Mouse (Mus musculus) embryonic facial prominence, embryonic 13.5 days (tissue): ENCODE measurements at regions not wholly inside any gene's neighbourhood (a gene's known extent, or its start where the extent isn't known, plus 50 kb on each side); places are given as distances from the start of the nearest gene placed in this dataset.

Source experiments
- ATAC-seq: fragments of 200-750 bp; cut with Nextera tagmentation; 2 replicates; pipeline ENCODE4 v1.8.0; 2017; ENCODE audit warnings: low read depth; ENCODE audit not compliant: insufficient number of reproducible peaks, insufficient read depth, low FRiP score, low TSS enrichment
- H3K27ac ChIP-seq: fragments of 300-500 bp; sonication (generic); 2 replicates; pipeline ENCODE4 v1.5.1; 2015; ENCODE audit warnings: moderate library complexity, mild to moderate bottlenecking, inconsistent platforms
- H3K27me3 ChIP-seq: fragments of 300-500 bp; sonication (generic); 2 replicates; pipeline ENCODE4 v1.6.1; 2015; ENCODE audit warnings: mild to moderate bottlenecking, inconsistent platforms
- H3K36me3 ChIP-seq: fragments of 300-500 bp; sonication (generic); 2 replicates; pipeline ENCODE4 v1.6.1; 2015; ENCODE audit warnings: mild to moderate bottlenecking, inconsistent platforms
- H3K4me1 ChIP-seq: fragments of 300-500 bp; sonication (generic); 2 replicates; pipeline ENCODE4 v1.6.1; 2015; ENCODE audit warnings: inconsistent platforms
- H3K4me2 ChIP-seq: fragments of 300-500 bp; sonication (generic); 2 replicates; pipeline ENCODE4 v1.6.1; 2015; ENCODE audit warnings: moderate library complexity, mild to moderate bottlenecking, inconsistent platforms
- H3K4me3 ChIP-seq: fragments of 300-500 bp; sonication (generic); 2 replicates; pipeline ENCODE4 v1.5.1; 2015; ENCODE audit warnings: mild to moderate bottlenecking, inconsistent platforms
- H3K9ac ChIP-seq: fragments of 300-500 bp; sonication (generic); 2 replicates; pipeline ENCODE4 v1.6.1; 2015; ENCODE audit warnings: mild to moderate bottlenecking, inconsistent platforms
- H3K9me3 ChIP-seq: fragments of 300-500 bp; sonication (generic); 2 replicates; pipeline ENCODE4 v1.6.1; 2016; ENCODE audit warnings: inconsistent platforms
- WGBS: fragments of 180-500 bp; shearing (Covaris S2); methylation state at CpG from one replicate; pipeline ENCODE4 v1.1.7; 2015; ENCODE audit warnings: mixed read lengths; 5-methylcytosine and 5-hydroxymethylcytosine counted together

DNA sequence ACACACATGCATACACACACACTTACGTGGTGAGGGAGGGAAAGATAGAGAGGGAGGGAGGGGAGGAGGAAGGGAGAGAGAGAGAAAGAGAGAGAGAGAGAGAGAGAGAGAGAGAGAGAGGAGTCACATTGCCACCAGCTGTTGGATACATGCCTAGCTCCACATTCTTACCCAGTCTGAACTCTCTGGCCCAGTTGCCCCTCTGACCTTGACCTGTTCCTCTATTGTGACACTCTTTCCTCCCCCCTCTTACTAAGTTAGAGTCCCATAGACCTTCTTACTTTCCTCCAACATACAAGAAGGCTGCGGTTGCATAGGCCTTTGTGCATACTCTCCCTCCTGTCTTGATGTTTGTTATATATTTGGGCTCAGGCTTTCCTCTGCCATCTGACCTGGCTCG lies 211.7 kb upstream of the Kazn start:
- H3K9ac ChIP-seq = no peak overlapping the region
- no peak overlapping the region for H3K4me2 ChIP-seq
- no peaks in the 10 kb centered on the region for H3K36me3 ChIP-seq
- H3K9me3 ChIP-seq = no peaks in the 10 kb centered on the region
- H3K27me3 ChIP-seq = no peaks in the 10 kb centered on the region
- WGBS = 76% methylated on average over 3 of the region's 3 CpGs
- H3K27ac ChIP-seq = no peak overlapping the region
- no peak overlapping the region for H3K4me3 ChIP-seq
- H3K4me1 ChIP-seq = peaks cover 28% of the 10 kb centered on the region
- ATAC-seq = no peak

DNA sequence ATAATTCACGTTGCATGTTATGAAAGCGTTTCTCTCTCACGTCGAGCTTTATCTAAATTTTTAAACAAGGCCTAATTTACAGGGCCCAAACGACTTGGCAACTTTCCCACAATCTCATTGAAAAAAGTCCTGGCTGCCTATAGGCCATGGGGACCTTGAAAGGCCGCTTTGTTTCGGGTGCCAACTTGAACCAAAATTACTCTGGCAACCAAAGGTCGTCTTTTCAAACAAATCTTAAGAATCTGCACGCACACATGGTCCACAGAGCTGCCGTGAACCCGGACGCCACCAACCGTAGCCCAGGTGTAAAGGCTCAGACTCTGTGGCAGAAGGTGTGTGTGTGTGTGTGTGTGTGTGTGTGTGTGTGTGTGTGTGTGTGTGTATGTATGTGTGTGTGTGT lies 210.5 kb upstream of the Kazn start:
- no peak overlapping the region for H3K9ac ChIP-seq
- H3K27ac ChIP-seq = peak overlapping the region; percentile 56; the same call in 1 of the 2 replicates
- H3K4me3 ChIP-seq = no peak overlapping the region
- no peaks in the 10 kb centered on the region for H3K9me3 ChIP-seq
- WGBS = 55% methylated on average over 13 of the region's 13 CpGs
- ATAC-seq = no peak
- no peaks in the 10 kb centered on the region for H3K36me3 ChIP-seq
- H3K27me3 ChIP-seq = no peaks in the 10 kb centered on the region
- no peak overlapping the region for H3K4me2 ChIP-seq
- peaks cover 28% of the 10 kb centered on the region for H3K4me1 ChIP-seq

DNA sequence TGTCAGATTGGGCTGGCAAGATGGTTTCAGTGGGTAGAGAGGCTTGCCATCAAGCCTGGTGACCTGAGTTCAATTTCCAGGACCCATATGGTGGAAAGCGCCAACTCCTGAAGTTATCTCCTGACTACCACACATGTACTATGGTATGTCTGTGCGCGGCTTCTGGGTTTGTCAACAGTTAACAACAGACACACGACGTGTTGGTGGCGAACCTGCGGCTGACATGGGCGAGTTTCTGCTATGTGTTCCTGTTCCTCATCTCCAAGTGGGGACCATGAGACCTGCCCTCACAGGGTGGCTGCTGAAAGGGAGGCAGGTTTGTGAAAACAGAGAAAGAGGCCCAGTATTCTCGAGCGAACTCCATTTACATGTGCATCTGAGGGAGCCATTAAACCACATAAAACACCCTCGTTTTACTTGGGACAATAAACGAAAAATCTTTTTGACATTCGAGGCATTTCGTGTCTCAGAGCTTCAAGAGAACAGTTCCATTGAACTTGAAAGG lies 210.0 kb upstream of the Kazn start:
- H3K27ac ChIP-seq = peak overlapping the region; percentile 56; the same call in 1 of the 2 replicates
- no peak overlapping the region for H3K4me2 ChIP-seq
- no peaks in the 10 kb centered on the region for H3K36me3 ChIP-seq
- no peaks in the 10 kb centered on the region for H3K9me3 ChIP-seq
- 63% methylated on average over 14 of the region's 14 CpGs for WGBS
- no peak overlapping the region for H3K4me3 ChIP-seq
- no peaks in the 10 kb centered on the region for H3K27me3 ChIP-seq
- H3K4me1 ChIP-seq = peaks cover 28% of the 10 kb centered on the region
- ATAC-seq = no peak
- H3K9ac ChIP-seq = no peak overlapping the region

DNA sequence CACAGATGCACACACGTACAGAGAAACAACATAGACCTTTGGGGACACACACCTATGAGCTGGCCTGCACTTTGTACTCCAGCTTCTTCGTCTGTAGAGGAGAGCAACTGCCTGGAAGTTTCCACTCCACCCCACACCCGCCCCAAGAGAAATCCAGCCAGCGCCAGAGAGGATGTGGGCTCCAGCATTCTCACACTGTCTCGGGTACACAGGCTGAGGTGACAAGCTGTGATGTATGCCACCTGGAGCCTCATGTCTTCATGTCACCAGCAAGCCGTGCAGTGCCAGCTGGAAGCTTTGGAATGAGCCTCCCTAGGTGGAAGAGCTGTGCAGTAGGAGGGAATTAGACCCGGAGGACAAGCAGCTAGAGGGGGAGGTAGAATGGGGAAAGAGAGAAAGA lies 208.3 kb upstream of the Kazn start:
- no peak for ATAC-seq
- Histone ChIP-seq H3K36me3 (no peaks in the 10 kb centered on the region), H3K9ac (no peak overlapping the region), H3K4me2 (no peak overlapping the region), H3K4me3 (no peak overlapping the region), H3K27me3 (no peaks in the 10 kb centered on the region), H3K27ac (no peak overlapping the region), H3K4me1 (peaks cover 23% of the 10 kb centered on the region), H3K9me3 (no peaks in the 10 kb centered on the region)
- WGBS = 70% methylated on average over 7 of the region's 7 CpGs

DNA sequence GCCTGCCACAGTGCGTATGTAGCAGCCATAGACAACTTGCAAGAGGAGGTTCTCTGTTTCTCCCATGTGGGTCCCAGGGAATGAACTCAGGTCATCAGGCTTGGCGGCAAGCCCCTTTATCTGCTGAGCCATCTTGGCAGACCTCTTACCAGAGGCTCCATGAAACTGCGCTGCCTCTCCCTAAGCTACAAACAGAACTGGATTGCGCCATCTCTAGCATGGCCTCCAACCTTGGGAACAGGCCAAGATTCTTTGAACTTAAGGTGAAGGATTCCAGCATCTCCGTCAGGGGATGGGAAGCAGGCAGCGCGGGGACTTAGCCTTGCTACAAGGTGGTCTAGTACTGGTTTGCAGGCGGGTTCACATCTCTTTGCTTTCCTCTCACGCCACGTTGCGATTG lies 201.8 kb upstream of the Kazn start:
- Histone ChIP-seq H3K9ac (no peak overlapping the region), H3K27me3 (no peaks in the 10 kb centered on the region), H3K36me3 (no peaks in the 10 kb centered on the region), H3K4me3 (no peak overlapping the region), H3K9me3 (no peaks in the 10 kb centered on the region), H3K4me2 (no peak overlapping the region), H3K4me1 (peaks cover 38% of the 10 kb centered on the region), H3K27ac (no peak overlapping the region)
- no peak for ATAC-seq
- 88% methylated on average over 11 of the region's 11 CpGs for WGBS

DNA sequence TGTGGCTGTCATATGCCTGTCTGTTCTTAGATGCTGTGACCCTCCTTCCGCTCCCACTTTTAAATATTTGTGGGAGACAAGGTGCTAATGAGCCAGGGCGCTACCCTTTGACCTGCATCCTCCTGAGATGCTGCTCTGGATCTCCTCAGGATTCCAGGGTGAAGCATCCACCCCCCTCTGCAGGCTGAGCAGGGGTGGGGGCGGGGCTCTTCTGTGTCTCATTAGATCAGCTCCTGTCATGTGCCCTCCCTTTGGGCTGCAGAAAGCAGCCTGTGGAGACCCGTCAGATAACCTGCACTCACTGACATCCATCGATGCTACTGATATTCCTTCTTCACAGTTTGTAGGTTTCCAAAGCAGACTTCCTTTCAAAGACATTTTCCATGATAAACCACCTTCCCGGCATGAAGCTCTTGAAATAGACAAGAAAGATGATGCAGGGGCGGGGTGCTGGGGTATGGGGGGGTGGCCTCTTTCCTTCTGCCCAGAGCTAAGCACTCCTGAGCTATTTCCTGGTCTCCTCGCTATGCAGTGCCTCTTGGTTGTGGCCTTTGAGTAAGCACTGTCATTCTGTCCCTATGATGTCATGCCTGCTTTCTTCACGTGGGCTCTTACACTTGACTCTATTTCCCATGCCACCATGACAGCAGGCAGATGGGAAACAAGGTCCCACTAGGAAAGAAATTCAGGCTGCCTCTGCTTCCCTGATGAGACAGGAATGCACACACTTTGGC lies 200.4 kb upstream of the Kazn start:
- 41% methylated on average over 9 of the region's 9 CpGs for WGBS

DNA sequence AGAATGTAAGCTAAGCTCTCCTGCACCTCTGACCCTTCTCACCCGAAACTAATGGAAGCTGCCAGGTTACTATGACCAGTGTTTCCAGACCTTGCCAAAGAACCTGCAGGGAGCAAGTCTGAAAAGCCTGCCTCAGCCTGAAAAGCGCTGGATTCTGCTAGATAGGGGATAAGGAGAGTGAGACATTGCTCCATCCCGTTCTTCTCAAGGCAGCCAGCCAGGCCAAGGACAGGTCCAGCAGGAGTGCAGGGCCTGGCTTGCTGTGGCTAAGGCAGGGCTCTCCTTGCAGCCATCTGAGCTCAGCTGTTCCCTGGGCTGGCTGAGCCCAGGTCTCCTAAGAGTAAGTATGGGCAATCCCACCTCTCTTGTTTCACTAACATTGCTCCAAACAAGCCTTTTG lies 185.4 kb upstream of the Kazn start:
- H3K27ac ChIP-seq = no peak overlapping the region

More for the DNA sequence above, 200.4 kb upstream of the Kazn start:
- H3K4me1 ChIP-seq = peaks cover 38% of the 10 kb centered on the region
- no peaks in the 10 kb centered on the region for H3K9me3 ChIP-seq
- H3K27me3 ChIP-seq = no peaks in the 10 kb centered on the region
- H3K27ac ChIP-seq = no peak overlapping the region
- no peak for ATAC-seq
- H3K9ac ChIP-seq = no peak overlapping the region
- no peak overlapping the region for H3K4me2 ChIP-seq
- H3K36me3 ChIP-seq = no peaks in the 10 kb centered on the region
- no peak overlapping the region for H3K4me3 ChIP-seq

DNA sequence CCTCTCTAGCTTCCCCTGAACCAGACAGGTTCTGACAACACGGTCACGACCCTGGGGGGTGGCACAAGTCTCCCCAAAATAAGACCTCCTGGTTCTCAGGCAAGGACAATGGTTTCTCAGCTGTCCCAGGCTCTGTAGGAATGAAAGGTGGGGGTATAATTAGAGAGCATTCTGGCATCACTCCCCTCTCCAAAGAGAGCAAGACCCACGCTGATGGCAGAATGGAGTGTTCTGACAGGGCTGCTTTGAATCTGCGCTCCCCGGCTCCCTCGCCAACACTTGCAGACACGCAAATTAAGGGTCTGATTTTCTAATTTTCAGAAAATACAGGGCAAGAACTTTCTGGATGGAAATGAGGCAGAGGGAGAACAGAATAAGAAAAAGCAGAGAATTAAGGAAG lies 181.2 kb upstream of the Kazn start:
- Histone ChIP-seq H3K4me1 (no peaks in the 10 kb centered on the region; the same call in 1 of the 2 replicates), H3K9me3 (no peaks in the 10 kb centered on the region), H3K4me2 (no peak overlapping the region), H3K9ac (no peak overlapping the region), H3K4me3 (no peak overlapping the region), H3K27ac (no peak overlapping the region), H3K27me3 (no peaks in the 10 kb centered on the region), H3K36me3 (no peaks in the 10 kb centered on the region)
- no peak for ATAC-seq
- 55% methylated on average over 7 of the region's 7 CpGs for WGBS

More for the DNA sequence above, 185.4 kb upstream of the Kazn start:
- Histone ChIP-seq H3K27me3 (no peaks in the 10 kb centered on the region), H3K9me3 (no peaks in the 10 kb centered on the region), H3K9ac (no peak overlapping the region), H3K36me3 (no peaks in the 10 kb centered on the region), H3K4me2 (no peak overlapping the region), H3K4me3 (no peak overlapping the region), H3K4me1 (peaks cover 3% of the 10 kb centered on the region; the same call in 1 of the 2 replicates)
- no peak for ATAC-seq
- 72% methylated on average over 3 of the region's 3 CpGs for WGBS

DNA sequence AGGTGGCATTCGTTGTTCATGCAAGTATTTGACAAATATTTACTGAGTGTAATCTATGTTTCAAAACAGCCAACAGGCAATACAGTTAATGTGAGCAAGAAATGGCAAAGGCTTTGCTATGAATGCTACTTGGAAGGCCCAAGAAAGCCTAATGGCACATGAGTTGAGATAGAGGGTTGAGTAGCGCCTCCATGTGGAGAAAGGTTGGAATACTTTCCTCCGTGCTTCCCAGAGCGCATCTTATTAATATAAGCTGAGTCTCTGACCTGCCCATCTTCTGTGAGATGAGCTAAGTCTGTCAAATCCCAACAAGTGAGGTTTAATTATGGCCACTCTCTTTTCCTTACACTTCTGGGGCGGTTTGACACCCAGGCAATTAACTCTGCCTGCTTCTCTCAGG lies 175.7 kb upstream of the Kazn start:
- ATAC-seq = no peak
- Histone ChIP-seq H3K4me2 (no peak overlapping the region), H3K4me1 (peaks cover 7% of the 10 kb centered on the region), H3K27me3 (no peaks in the 10 kb centered on the region), H3K4me3 (no peak overlapping the region), H3K9ac (no peak overlapping the region), H3K36me3 (no peaks in the 10 kb centered on the region), H3K9me3 (no peaks in the 10 kb centered on the region), H3K27ac (no peak overlapping the region)
- WGBS = 61% methylated on average over 5 of the region's 5 CpGs

DNA sequence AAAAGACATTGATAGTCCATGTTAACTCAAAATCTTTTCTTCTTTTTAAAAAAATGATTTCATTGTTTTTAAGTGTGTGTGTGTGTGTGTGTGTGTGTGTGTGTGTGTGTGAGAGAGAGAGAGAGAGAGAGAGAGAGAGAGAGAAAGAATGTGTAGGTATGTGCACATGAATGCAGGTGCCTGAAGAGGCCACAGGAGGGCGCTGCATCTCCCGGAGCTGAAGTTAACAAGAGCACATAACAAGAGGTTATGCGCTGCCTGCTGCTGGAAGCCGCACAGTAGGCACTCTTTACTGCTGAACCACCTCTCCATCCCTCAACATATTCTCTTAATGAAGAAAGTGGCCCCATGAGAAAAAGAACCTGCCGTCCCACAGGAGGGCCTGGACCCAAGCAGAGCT lies 172.6 kb upstream of the Kazn start:
- 96% methylated on average over 5 of the region's 5 CpGs for WGBS
- H3K36me3 ChIP-seq = no peaks in the 10 kb centered on the region
- no peak overlapping the region for H3K4me3 ChIP-seq
- no peaks in the 10 kb centered on the region for H3K9me3 ChIP-seq
- no peak for ATAC-seq
- H3K4me2 ChIP-seq = no peak overlapping the region
- H3K27me3 ChIP-seq = no peaks in the 10 kb centered on the region
- peaks cover 8% of the 10 kb centered on the region for H3K4me1 ChIP-seq
- H3K9ac ChIP-seq = no peak overlapping the region
- H3K27ac ChIP-seq = no peak overlapping the region

DNA sequence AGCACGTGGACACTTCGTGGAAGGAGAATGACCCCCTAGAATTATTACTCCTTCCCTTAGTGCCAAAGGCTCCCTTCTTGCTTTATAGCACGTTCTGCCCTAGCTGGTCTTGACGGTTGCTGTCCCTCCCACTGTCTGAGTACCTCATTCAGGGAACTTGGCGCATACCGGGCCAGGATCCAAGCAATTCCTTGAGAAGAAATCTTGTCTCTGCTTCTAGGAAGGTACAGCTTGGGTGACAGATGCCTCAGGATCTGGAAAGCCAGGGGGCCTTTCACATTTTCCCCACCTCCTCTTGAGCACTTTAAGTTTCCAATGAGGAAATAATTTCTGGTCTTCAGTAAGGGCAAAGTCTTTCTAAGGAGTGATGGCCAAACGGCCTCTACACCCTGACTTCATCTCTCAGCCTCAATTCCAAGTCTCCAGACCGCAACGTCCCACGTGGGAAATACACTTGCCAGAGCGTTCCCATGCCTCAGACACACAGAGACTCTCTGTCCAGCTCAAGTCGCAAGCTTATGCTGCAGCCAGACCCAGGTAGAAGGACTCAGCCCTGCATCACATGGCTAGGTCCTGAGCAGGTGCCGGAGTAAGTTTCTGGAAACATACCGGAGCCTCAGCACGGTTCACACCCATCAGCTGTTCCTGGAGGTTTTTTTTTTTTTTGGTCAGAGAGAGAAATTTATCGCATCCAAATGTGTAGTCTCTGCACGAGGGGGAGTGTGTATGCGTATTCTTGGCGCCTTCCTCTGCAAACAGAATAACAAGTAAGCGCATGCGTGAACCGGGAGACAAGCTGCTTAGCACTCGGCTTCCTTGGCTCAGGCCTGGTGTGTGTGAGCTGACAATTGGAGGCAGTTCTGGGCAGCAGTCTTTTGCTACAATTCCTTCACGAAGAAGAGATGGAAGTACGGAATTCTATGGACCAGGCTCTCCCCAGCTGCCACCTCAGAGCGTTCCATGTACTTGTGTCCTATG lies 171.7 kb upstream of the Kazn start:
- Histone ChIP-seq H3K4me3 (no peak overlapping the region), H3K4me1 (peaks cover 8% of the 10 kb centered on the region), H3K4me2 (no peak overlapping the region), H3K27ac (no peak overlapping the region), H3K27me3 (no peaks in the 10 kb centered on the region), H3K9ac (no peak overlapping the region), H3K9me3 (no peaks in the 10 kb centered on the region), H3K36me3 (no peaks in the 10 kb centered on the region)
- WGBS = 76% methylated on average over 26 of the region's 26 CpGs
- no peak for ATAC-seq
